Mouse (Mus musculus) heart, embryonic 14.5 days (tissue): ENCODE data around the gene Gars. TPM values are rescaled to one million over a fixed set of nuclear protein-coding genes. Genes with fewer than 3 reads are reported as not detected.

ENCODE experiments used
- ATAC-seq: fragments of 200-750 bp; cut with Nextera tagmentation; 2 replicates; pipeline ENCODE4 v1.8.0; 2017; ENCODE audit warnings: low read depth, moderate TSS enrichment; ENCODE audit not compliant: insufficient number of reproducible peaks, insufficient read depth, low FRiP score
- H3K27ac ChIP-seq, 2 experiments: fragments of 200-500 bp in 1 of 2; fragments of 300-500 bp in 1 of 2; sonication (generic) in 1 of 2; replicated peaks in 1 of 2; 2 replicates each; pipeline ENCODE4 v1.5.1; 2012 to 2014; ENCODE audit warnings: low read depth in 2 of 2, low read length in 2 of 2, control low read depth in 1 of 2, mild to moderate bottlenecking in 1 of 2, mixed read lengths in 1 of 2; ENCODE audit not compliant: control insufficient read depth in 1 of 2, insufficient read depth in 1 of 2
- H3K27me3 ChIP-seq: fragments of 300-500 bp; sonication (generic); 2 replicates; pipeline ENCODE4 v1.6.1; 2014; ENCODE audit warnings: mild to moderate bottlenecking, low read length, control low read depth; ENCODE audit not compliant: control insufficient read depth, insufficient read depth
- H3K36me3 ChIP-seq: fragments of 300-500 bp; sonication (generic); 2 replicates; pipeline ENCODE4 v1.6.1; 2014; ENCODE audit warnings: mild to moderate bottlenecking, control low read depth, low read length, mixed read lengths; ENCODE audit not compliant: control insufficient read depth, insufficient read depth
- H3K4me1 ChIP-seq, 2 experiments: fragments of 200-500 bp in 1 of 2; fragments of 300-500 bp in 1 of 2; sonication (generic) in 1 of 2; 2 replicates each; pipeline ENCODE4 v1.6.1; 2012 to 2014; ENCODE audit warnings: low read length in 2 of 2, control low read depth in 1 of 2, mixed read lengths in 1 of 2; ENCODE audit not compliant: control insufficient read depth in 2 of 2, insufficient read depth in 2 of 2
- H3K4me2 ChIP-seq: fragments of 300-500 bp; sonication (generic); 2 replicates; pipeline ENCODE4 v1.6.1; 2014; ENCODE audit warnings: mild to moderate bottlenecking, low read length
- H3K4me3 ChIP-seq, 2 experiments: fragments of 200-500 bp in 1 of 2; fragments of 300-500 bp in 1 of 2; sonication (generic) in 1 of 2; 2 replicates each; pipeline ENCODE4 v1.5.1; 2012 to 2014; ENCODE audit warnings: low read length in 2 of 2, mild to moderate bottlenecking in 2 of 2, control low read depth in 1 of 2, low read depth in 1 of 2, moderate library complexity in 1 of 2; ENCODE audit not compliant: control insufficient read depth in 1 of 2, insufficient read depth in 1 of 2
- H3K9ac ChIP-seq: fragments of 300-500 bp; sonication (generic); 2 replicates; pipeline ENCODE4 v1.6.1; 2014; ENCODE audit warnings: mild to moderate bottlenecking, low read length
- H3K9me3 ChIP-seq: fragments of 300-500 bp; sonication (generic); 2 replicates; pipeline ENCODE4 v1.6.1; 2016; ENCODE audit warnings: low read length, control low read depth; ENCODE audit not compliant: control insufficient read depth
- WGBS: fragments of 180-500 bp; shearing (Covaris S2); extraction: QIAGEN DNeasy Blood & Tissue Kit; methylation state at CpG from one replicate; pipeline ENCODE4 v1.1.7; 2014; 5-methylcytosine and 5-hydroxymethylcytosine counted together
- polyA plus RNA-seq: library from polyadenylated mRNA; unstranded; fragments of >200 nt; fragmentation: Nextera tagmentation; extraction: Ambion mirVana; gene quantifications from 2 replicates; pipeline ENCODE4 v1.2.1, GENCODE M21; 2014

The Gars gene
- polyA plus RNA-seq, 1 experiment from 2014 or later: 149 TPM

DNA sequence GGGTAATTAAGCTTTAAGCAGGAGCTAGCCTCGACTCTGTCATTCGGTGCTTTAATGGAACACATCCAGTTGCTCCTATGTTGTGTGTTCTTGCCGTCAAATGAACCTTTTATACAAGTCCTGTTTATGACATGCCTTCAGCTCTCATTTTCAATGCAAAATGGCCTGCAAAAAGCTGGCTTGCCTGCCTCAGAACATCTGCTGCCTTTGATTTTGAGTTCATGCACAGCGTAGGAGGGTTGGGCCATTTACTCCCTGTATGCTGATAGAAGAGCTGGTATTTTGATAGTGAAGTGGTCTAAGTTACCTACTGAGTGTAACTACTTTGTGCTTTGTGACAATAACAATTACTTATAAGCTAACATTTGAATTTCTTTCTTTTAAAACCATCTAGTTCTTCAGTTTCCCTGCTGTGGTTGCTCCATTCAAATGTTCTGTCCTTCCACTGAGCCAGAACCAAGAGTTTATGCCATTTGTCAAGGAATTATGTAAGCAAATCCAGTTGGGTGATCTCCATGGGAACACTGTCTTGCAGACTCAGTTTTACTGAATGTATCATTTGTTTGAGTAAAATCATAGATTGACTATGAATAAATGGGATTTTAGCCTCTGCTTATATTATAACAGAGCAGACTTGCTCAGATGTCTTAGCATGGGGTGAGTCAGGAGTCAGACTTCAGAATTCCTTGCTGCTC is 38.9 kb downstream of the Gars start:
- Histone ChIP-seq H3K4me1 (no peaks in the 10 kb centered on the region), H3K36me3 (peaks cover 96% of the 10 kb centered on the region), H3K4me3 (no peak overlapping the region), H3K9me3 (no peaks in the 10 kb centered on the region), H3K9ac (no peak overlapping the region), H3K27ac (no peak overlapping the region), H3K27me3 (no peaks in the 10 kb centered on the region), H3K4me2 (no peak overlapping the region)
- 94% methylated on average over 4 of the region's 4 CpGs for WGBS
- ATAC-seq: no peak

DNA sequence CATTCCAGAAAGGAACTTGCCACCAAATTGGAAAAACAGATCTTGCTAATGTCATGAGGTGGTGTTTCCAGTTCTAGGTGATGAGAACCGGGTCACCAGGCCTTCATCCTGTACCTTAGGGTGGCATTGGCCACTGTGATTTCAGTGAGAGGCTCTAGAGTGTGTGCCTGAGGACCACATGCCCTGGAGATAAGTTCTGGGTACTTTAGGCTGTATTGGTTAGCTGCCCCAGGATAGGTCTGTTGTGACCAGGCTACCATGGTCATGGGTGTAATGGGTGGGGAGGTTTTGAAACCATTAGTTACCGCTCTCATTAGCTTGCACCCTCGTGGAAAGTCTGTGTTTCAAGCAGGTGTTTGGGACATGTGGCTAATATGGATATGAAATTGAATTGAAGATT is 43.6 kb downstream of the Gars start:
- no peaks in the 10 kb centered on the region for H3K27me3 ChIP-seq
- H3K4me3 ChIP-seq: no peak overlapping the region
- H3K4me1 ChIP-seq: no peaks in the 10 kb centered on the region
- H3K4me2 ChIP-seq: no peak overlapping the region
- no peak overlapping the region for H3K9ac ChIP-seq
- 90% methylated on average over 3 of the region's 3 CpGs for WGBS
- ATAC-seq: no peak
- no peak overlapping the region for H3K27ac ChIP-seq
- peaks cover 51% of the 10 kb centered on the region for H3K36me3 ChIP-seq
- H3K9me3 ChIP-seq: no peaks in the 10 kb centered on the region

DNA sequence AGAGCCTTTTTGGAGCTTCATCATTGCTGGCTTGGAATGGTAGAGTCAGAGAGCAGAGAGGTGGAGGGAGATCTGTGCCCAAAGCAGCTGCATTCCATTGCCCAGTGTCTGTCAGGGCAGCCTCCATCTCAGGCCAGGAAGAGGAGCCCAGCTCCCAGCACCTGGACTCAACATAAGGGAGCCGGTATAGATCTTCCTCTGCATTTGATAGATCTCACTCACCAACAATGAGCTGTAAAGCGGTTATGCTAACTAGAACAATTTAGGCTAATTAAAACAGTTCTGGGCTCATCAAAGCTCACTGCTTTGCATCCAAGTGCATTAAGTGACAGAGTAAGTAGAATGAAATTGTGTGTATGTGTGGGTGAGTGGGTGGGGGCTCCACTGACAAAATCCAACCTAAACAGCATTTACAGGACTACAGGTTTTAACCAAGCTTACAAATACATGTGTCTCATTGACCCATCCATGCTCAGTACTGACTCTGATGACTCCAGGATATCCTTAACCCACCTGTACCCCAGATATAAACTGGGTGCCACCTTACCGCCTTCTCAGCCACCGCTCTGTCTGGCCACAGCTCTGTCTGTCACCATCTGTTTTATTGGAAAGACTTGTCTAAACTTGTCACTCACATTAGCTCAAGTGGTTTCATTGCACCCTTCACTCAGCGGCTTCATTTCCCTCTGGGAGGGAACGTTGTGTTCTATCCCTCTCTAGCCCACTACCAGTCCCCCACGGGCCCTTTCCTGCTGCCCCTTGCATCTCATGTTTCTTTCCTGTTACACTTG is 44.6 kb downstream of the Gars start:
- no peaks in the 10 kb centered on the region for H3K27me3 ChIP-seq
- H3K9ac ChIP-seq: no peak overlapping the region
- peaks cover 40% of the 10 kb centered on the region for H3K36me3 ChIP-seq
- H3K9me3 ChIP-seq: no peaks in the 10 kb centered on the region
- no peak overlapping the region for H3K27ac ChIP-seq
- H3K4me1 ChIP-seq: no peaks in the 10 kb centered on the region
- WGBS: 48% methylated on average over 7 of the region's 7 CpGs
- ATAC-seq: no peak
- no peak overlapping the region for H3K4me2 ChIP-seq
- H3K4me3 ChIP-seq: no peak overlapping the region

DNA sequence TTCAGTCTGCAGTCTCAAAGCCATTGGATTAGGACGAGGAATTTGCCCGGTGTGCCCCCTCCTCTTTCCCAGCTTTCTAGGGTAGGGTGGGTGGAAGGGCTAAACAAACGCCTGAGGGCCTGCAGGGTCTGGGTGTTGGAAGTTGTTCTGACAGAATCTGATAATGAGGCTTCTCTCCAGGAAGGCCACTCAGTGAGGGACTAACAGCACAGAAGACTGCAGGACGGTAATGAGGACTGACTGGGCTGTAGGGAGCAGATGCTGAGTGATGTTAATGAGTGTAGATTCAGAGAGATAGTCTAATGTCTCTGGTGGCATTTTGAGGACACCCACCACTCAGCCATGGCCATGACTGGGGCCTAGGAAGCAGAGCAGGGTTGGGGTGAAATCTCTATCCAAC is 49.5 kb downstream of the Gars start:
- H3K4me2 ChIP-seq: no peak overlapping the region
- H3K36me3 ChIP-seq: no peaks in the 10 kb centered on the region
- H3K27ac ChIP-seq: no peak overlapping the region
- no peaks in the 10 kb centered on the region for H3K4me1 ChIP-seq
- ATAC-seq: no peak
- WGBS: 26% methylated on average over 4 of the region's 4 CpGs
- no peaks in the 10 kb centered on the region for H3K27me3 ChIP-seq
- no peak overlapping the region for H3K9ac ChIP-seq
- no peaks in the 10 kb centered on the region for H3K9me3 ChIP-seq
- H3K4me3 ChIP-seq: no peak overlapping the region

DNA sequence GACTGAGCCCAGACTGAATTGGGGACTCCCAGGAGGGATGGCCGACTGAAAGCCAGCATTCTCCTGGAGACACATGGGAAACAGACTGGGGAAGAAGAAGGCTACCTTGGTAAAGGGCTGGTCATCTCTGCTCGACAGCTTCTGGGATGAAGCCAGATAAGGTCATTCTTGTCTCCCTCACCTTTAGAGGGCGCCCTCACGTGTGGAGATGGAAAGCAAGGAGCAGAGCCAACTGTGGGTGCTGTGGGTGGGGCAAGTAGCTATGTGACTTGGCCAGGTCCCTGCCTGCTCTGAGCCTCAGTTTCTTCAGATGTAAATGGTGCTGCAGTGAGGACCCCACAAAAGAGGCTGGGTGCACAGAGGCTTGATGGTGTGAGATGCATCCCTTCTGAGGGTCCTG is 52.8 kb downstream of the Gars start:
- Histone ChIP-seq H3K27ac (no peak overlapping the region), H3K9me3 (no peaks in the 10 kb centered on the region), H3K27me3 (no peaks in the 10 kb centered on the region), H3K4me3 (no peak overlapping the region), H3K4me1 (no peaks in the 10 kb centered on the region), H3K4me2 (no peak overlapping the region), H3K36me3 (no peaks in the 10 kb centered on the region), H3K9ac (no peak overlapping the region)
- WGBS: 28% methylated on average over 4 of the region's 4 CpGs
- no peak for ATAC-seq

DNA sequence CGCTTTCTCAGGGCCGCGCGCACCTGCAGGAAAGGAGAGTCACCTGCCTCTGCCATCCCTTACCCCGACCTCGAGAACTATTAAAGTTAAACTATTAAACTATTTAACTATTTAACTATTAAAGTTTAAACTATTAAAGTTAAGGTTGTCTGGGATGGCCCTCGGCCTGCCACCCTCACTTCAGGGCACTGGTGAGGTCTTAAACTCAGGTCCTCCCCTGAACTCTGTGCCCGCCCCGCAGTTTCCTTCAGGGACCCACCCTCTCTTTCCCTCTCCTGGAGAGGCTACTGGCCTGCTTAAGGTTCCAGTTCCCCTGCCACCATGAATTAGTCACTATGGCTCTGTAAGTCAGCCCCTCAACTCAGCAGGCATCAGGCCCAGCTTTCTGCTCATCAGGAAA is 53.6 kb downstream of the Gars start:
- Histone ChIP-seq H3K36me3 (no peaks in the 10 kb centered on the region), H3K9me3 (no peaks in the 10 kb centered on the region), H3K27ac (no peak overlapping the region), H3K4me2 (no peak overlapping the region), H3K4me3 (no peak overlapping the region), H3K4me1 (no peaks in the 10 kb centered on the region), H3K9ac (no peak overlapping the region), H3K27me3 (no peaks in the 10 kb centered on the region)
- ATAC-seq: no peak
- 89% methylated on average over 9 of the region's 9 CpGs for WGBS

DNA sequence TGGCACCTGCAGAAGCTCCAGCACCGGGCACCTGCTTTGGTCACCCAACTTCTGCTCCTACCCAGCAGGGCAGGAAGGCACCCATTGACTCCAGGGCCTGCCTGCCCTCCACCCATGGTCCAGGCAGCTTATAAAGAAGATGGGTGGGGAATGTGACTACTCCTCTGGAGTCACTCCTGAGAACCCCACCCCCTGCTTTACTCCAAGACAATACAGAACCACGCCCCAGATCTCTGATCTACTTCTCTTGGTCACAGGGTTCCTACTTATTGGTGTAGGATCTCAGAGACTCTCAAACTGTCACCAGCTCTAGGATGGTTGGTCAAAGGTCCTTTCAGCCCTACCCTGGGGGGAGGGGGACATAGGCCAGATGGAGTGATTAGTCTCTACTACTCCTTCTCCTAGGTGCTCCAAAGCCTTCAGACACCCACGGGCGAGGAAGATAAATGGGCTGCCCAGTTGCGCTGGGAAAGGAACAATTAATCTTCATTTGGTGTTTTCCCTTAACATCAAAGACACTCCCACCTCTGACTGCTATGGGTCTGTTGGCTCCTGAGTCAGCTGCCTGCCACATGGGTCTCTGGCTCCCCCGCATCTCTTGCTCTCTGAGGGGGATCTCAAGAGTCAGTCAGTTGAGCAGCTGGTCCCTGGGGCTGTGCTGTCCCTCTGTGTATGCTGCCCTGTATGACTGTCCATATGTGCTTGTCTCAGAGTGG is 55.8 kb downstream of the Gars start:
- H3K4me3 ChIP-seq: no peak overlapping the region
- no peak overlapping the region for H3K4me2 ChIP-seq
- no peaks in the 10 kb centered on the region for H3K36me3 ChIP-seq
- 65% methylated on average over 6 of the region's 6 CpGs for WGBS
- no peaks in the 10 kb centered on the region for H3K27me3 ChIP-seq
- H3K9me3 ChIP-seq: no peaks in the 10 kb centered on the region
- ATAC-seq: no peak
- H3K27ac ChIP-seq: no peak overlapping the region
- H3K4me1 ChIP-seq: peaks cover 2 to 10% of the 10 kb centered on the region in 2 experiments
- no peak overlapping the region for H3K9ac ChIP-seq
